Mouse (Mus musculus): ENCODE data around the gene Dusp12. TPM values are rescaled to one million over a fixed set of nuclear protein-coding genes. Genes with fewer than 3 reads are reported as not detected.

The Dusp12 gene
- polyA plus RNA-seq (2017; shearing (Covaris generic)), result 32.9 TPM

DNA sequence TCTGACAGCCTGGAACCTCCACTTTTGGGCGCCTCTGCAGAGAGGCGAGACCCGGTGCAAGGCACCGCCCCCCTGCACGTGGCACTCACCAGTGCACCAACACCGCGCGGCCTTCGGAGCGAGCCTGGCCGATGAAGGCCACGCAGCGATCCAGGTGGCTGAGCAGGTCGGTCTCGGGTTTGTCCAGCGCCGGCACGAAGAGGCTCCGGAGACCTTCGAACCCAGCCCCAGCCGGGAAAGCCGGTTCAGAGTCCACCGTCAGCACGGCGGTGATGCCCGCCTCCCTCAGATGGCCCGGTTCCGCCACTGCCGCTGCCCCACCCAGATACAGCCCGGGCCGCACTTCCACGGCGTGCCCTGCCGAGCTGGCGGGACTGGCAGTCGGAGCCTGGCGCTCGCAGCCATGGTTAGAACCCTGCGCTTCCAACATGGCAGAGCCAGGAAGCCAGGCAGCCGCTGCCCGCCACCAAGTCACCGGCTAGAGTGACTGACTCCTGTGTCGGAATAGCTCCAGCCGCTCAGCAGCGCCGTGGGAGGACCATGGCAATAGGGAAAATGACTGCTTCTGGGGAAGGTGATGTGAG, at the start of gene Dusp12, which contains the start of gene Gm26620:
Gene Dusp12, minus strand, starts transcription at position 563 of the 584 bp plus-strand sequence.
Gene Gm26620, plus strand, starts transcription at position 88 of the 584 bp plus-strand sequence.

GRCm38 (mm10) chr1:170927378-170927777, 42.0 kb upstream of the Dusp12 start, which contains the start of gene Fcrla:
Fcrla (minus strand) TSS chr1:170927583.

DNA sequence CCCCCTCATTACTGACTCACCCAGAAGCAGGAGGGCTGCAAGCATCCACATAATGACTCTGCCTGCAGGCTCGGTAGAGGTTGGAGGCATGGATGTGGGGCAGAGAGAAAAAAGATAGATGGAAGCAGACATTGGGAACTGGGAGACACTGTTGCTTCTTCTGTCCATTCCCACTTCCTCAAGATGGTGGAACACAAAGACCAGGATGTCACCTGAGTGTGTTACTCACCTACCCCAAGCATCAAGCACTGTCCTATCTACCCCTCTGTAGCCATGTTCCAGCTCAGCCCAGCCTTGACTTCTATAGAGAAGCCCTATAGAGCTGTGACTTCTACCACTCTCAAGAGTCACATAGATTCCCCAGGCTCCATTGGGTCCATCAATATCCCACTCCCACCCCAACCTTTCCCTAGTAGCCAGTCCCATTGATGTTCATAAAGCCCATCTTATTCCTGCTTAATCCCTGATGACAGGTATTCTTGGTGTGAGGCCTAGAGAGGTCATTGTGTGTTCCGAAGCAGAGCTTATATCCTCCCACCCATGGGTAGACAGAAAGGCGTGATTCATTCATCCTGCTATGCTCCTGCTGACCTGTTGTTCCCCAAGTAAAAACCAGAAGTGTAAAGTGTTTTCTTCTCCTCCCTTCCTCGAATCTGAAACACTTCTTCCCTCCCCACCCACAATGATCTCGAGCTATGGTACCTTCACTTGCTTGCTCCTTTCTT, 27.7 kb upstream of the Dusp12 start, which contains the start of gene Fcrlb:
Gene Fcrlb, minus strand, starts transcription at position 51 of the 725 bp plus-strand sequence.

GRCm38 (mm10) chr1:170867691-170868105, 17.6 kb downstream of the Dusp12 start, which contains the start of gene Atf6:
Atf6 (minus strand) TSS chr1:170867771.

Other genes with a start within 250 kb of the Dusp12 start
- gene Olfml2b, start 241.0 kb downstream of the Dusp12 start, polyA plus RNA-seq (2017; shearing (Covaris generic)), result not detected
- 12.6 TPM for gene Atf6, start 17.8 kb downstream of the Dusp12 start, polyA plus RNA-seq (2017; shearing (Covaris generic))
- gene Gm26620, start 475 bp downstream of the Dusp12 start, polyA plus RNA-seq (2017; shearing (Covaris generic)), result not detected
- not detected for gene Fcrlb, start 27.4 kb upstream of the Dusp12 start, polyA plus RNA-seq (2017; shearing (Covaris generic))
- 0.62 TPM for gene Fcrla, start 42.0 kb upstream of the Dusp12 start, polyA plus RNA-seq (2017; shearing (Covaris generic))
- gene Fcgr2b, start 91.0 kb upstream of the Dusp12 start, polyA plus RNA-seq (2017; shearing (Covaris generic)), result 1.4 TPM
- gene Fcgr4, start 133.4 kb upstream of the Dusp12 start, polyA plus RNA-seq (2017; shearing (Covaris generic)), result 0.66 TPM
- 1.9 TPM for gene Fcgr3, start 179.4 kb upstream of the Dusp12 start, polyA plus RNA-seq (2017; shearing (Covaris generic))
- 2.1 TPM for gene Cfap126, start 228.4 kb upstream of the Dusp12 start, polyA plus RNA-seq (2017; shearing (Covaris generic))

Data from activated CD4-positive, CD25-positive, alpha-beta regulatory T cell, adult 9 weeks (primary cell).